Mouse (Mus musculus): Measurements from ENCODE around the gene Gm49354. TPM values are rescaled to one million over a fixed set of nuclear protein-coding genes. Genes with fewer than 3 reads are reported as not detected.
"Not testable (repeated sequence)": the region's sequence is repeated elsewhere in the genome, so short reads cannot be mapped to it uniquely, and the experiment has no call there.

The Gm49354 gene
- polyA plus RNA-seq, 1 experiment from 2014 or later, result not detected

DNA sequence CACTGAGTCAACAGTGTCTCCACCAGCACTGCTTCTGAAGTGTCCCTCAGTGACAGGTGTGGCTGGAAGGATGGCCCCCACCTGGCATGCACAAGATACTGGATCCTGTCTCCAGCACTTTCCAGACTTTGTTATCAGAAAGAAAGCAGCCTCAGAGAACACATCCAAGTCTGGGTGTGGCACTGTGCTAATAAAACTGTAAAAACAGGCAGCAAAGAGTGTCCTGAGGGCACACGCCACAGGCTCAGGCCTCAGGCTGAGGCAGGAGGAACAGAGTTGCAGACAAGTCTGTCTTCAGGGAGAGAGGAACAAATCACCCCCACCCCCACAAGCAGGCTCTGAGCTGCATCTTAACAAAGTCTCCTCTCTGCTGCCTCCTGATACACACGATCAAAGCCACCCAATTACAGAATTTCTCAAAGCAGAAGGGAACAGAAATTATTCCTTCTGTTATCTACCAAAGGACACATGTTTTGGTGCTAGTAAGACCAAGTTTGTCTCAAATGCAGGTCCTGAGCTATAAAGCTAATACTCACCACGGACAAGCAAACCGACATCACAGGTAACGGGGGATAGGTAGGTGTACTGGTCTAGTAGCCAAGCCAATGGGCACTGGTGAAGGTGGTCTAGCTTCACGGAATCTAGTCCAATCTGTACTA is 13.9 kb upstream of the Gm49354 start:
- Histone ChIP-seq H3K4me1 (no peaks in the 10 kb centered on the region), H3K36me3 (peaks cover 72% of the 10 kb centered on the region), H3K9ac (no peak overlapping the region), H3K9me3 (no peaks in the 10 kb centered on the region), H3K4me3 (replicated peaks) (no peak overlapping the region), H3K27me3 (replicated peaks) (no peaks in the 10 kb centered on the region), H3K27ac (no peak overlapping the region), H3K4me2 (no peak overlapping the region)
- ATAC-seq (ENCODE audit: insufficient read depth, low FRiP score, low read depth), result peak; percentile 93
- WGBS, result 85% methylated on average over 6 of the region's 6 CpGs

DNA sequence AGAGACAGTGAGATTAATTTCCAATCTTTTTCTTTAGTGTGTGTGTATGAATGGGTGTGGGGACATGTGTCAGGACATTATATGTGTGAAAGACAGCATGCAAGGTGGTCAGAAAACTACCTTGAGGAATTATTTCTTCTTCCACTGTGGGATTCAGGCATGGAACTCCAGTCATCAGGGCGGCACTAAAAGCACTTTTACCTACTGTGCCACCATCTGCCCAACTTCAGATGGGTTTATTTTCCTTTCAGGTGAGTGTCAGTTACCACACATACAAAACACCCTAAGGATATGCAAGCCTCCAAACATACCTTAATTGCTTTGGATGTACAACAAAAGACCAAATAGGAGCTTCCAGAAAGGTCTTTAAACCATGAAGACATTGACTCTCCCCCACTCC is 12.7 kb upstream of the Gm49354 start:
- no peak for ATAC-seq (ENCODE audit: insufficient read depth, low FRiP score, low read depth)

DNA sequence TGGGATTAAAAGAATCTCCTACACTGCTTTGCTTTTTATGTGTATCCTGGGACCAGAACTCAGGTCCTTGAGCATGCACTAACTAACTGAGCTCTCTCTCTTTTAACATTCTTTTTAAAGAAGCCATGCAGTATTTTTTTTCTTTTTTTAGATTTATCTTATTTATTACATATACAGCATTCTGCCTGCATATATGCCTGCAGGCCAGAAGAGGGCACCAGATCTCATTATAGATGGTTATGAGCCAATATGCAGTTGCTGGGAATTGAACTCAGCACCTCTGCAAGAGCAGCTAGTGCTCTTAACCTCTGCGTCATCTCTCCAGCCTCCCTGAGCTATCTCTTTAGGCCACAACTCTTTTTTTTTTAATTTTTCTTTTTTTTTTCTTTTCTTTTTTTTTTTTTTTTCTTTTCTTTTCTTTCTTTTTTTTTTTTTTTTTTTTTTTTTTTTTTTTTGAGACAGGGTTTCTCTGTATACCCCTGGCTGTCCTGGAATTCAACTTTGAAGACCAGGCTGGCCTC is 2.2 kb downstream of the Gm49354 start:
- not testable (repeated sequence) for H3K27ac ChIP-seq; H3K9ac ChIP-seq; H3K4me2 ChIP-seq; H3K4me3 ChIP-seq (replicated peaks); H3K27me3 ChIP-seq (replicated peaks); H3K9me3 ChIP-seq; ATAC-seq (ENCODE audit: insufficient read depth, low FRiP score, low read depth); H3K4me1 ChIP-seq
- H3K36me3 ChIP-seq, result peaks cover 70% of the 10 kb centered on the region
- 100% methylated on average over 1 of the region's 1 CpGs for WGBS

More for the DNA sequence above, 12.7 kb upstream of the Gm49354 start:
- Histone ChIP-seq H3K9me3 (no peaks in the 10 kb centered on the region), H3K4me1 (no peaks in the 10 kb centered on the region), H3K4me2 (no peak overlapping the region), H3K27me3 (replicated peaks) (no peaks in the 10 kb centered on the region), H3K9ac (no peak overlapping the region), H3K36me3 (peaks cover 69% of the 10 kb centered on the region), H3K27ac (no peak overlapping the region), H3K4me3 (replicated peaks) (no peak overlapping the region)
- 90% methylated on average over 1 of the region's 1 CpGs for WGBS

DNA sequence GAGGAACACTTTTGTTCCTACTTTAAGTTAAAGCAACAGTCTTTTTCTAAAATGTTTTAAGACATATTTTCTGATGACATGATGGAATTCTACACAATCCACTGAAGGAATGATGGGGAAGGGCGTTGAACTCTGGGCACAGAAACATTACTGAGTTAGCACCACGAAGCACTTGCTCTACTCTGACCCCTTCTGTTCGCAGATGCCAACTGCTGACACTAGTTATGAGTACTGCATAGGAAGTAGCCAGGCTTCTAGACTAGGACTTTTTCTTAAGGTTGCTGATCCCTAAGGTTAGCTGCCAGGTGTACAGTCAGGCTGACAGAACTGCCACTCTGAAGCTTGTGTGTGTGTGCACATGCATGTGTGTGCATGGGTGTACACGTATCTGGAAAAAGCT is 2.8 kb downstream of the Gm49354 start:
- Histone ChIP-seq H3K4me1 (no peaks in the 10 kb centered on the region), H3K36me3 (peaks cover 67% of the 10 kb centered on the region), H3K4me3 (replicated peaks) (no peak overlapping the region), H3K27ac (no peak overlapping the region), H3K9ac (no peak overlapping the region), H3K4me2 (no peak overlapping the region), H3K27me3 (replicated peaks) (no peaks in the 10 kb centered on the region), H3K9me3 (no peaks in the 10 kb centered on the region)
- ATAC-seq (ENCODE audit: insufficient read depth, low FRiP score, low read depth), result no peak
- WGBS, result 82% methylated on average over 4 of the region's 4 CpGs

- Histone ChIP-seq H3K9me3 (no peaks in the 10 kb centered on the region), H3K4me2 (no peak overlapping the region), H3K27ac (no peak overlapping the region), H3K27me3 (replicated peaks) (no peaks in the 10 kb centered on the region), H3K4me1 (peaks cover 14% of the 10 kb centered on the region), H3K4me3 (replicated peaks) (no peak overlapping the region), H3K36me3 (peaks cover 34% of the 10 kb centered on the region), H3K9ac (no peak overlapping the region)
- no peak for ATAC-seq (ENCODE audit: insufficient read depth, low FRiP score, low read depth)
- WGBS, result 87% methylated on average over 3 of the region's 3 CpGs
Observed at GRCm38 (mm10) chr13:59775168-59775567, 6.9 kb downstream of the Gm49354 start.

DNA sequence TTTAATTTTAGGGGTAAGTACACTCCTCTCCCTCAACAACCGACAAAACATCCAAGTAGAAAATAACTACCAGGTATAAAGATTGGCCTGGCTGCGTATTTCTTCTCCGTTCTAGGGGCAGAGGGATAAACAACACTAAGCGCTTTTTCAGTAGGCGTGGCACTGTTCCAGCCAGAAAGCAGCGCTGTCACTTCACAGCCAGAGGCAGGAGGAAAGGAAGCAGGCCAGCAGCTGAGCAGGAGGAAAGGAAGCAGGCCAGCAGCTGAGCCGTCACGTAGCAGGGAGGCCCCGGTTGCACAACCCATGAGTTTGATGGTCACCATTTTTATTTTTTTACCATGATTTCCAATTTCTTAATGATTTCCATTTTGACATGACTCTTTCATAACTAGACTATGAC is 10.8 kb downstream of the Gm49354 start:
- Histone ChIP-seq H3K9ac (no peak overlapping the region), H3K4me1 (peaks cover 38% of the 10 kb centered on the region), H3K4me3 (replicated peaks) (no peak overlapping the region), H3K4me2 (peak overlapping the region; percentile 84), H3K36me3 (peaks cover 11% of the 10 kb centered on the region), H3K27me3 (replicated peaks) (no peaks in the 10 kb centered on the region), H3K27ac (peak overlapping the region; percentile 100), H3K9me3 (no peaks in the 10 kb centered on the region)
- peak; percentile 18; the same call in 1 of the 2 replicates for ATAC-seq (ENCODE audit: insufficient read depth, low FRiP score, low read depth)
- 20% methylated on average over 9 of the region's 9 CpGs for WGBS

- Histone ChIP-seq H3K27me3 (replicated peaks) (no peaks in the 10 kb centered on the region), H3K36me3 (peaks cover 11% of the 10 kb centered on the region), H3K9ac (no peak overlapping the region), H3K27ac (peak overlapping the region; percentile 100), H3K4me3 (replicated peaks) (peak overlapping the region; percentile 6; the same call in 1 of the 2 replicates), H3K4me1 (peaks cover 42% of the 10 kb centered on the region), H3K4me2 (peak overlapping the region; percentile 84), H3K9me3 (no peaks in the 10 kb centered on the region)
- ATAC-seq (ENCODE audit: insufficient read depth, low FRiP score, low read depth), result no peak
- 48% methylated on average over 9 of the region's 9 CpGs for WGBS
Observed at GRCm38 (mm10) chr13:59770847-59771246, 11.2 kb downstream of the Gm49354 start.

GRCm38 (mm10) chr13:59770164-59770562 is 11.9 kb downstream of the Gm49354 start:
- H3K9ac ChIP-seq, result peak overlapping the region; percentile 66
- H3K36me3 ChIP-seq, result peaks cover 9% of the 10 kb centered on the region
- peak overlapping the region; percentile 84 for H3K4me2 ChIP-seq
- H3K27me3 ChIP-seq (replicated peaks), result no peaks in the 10 kb centered on the region
- H3K27ac ChIP-seq, result peak overlapping the region; percentile 100
- no peaks in the 10 kb centered on the region for H3K9me3 ChIP-seq
- WGBS, result under 1% methylated on average over 28 of the region's 28 CpGs
- peak overlapping the region; percentile 86 for H3K4me3 ChIP-seq (replicated peaks)
- H3K4me1 ChIP-seq, result peaks cover 43% of the 10 kb centered on the region
- ATAC-seq (ENCODE audit: insufficient read depth, low FRiP score, low read depth), result peak; percentile 80

DNA sequence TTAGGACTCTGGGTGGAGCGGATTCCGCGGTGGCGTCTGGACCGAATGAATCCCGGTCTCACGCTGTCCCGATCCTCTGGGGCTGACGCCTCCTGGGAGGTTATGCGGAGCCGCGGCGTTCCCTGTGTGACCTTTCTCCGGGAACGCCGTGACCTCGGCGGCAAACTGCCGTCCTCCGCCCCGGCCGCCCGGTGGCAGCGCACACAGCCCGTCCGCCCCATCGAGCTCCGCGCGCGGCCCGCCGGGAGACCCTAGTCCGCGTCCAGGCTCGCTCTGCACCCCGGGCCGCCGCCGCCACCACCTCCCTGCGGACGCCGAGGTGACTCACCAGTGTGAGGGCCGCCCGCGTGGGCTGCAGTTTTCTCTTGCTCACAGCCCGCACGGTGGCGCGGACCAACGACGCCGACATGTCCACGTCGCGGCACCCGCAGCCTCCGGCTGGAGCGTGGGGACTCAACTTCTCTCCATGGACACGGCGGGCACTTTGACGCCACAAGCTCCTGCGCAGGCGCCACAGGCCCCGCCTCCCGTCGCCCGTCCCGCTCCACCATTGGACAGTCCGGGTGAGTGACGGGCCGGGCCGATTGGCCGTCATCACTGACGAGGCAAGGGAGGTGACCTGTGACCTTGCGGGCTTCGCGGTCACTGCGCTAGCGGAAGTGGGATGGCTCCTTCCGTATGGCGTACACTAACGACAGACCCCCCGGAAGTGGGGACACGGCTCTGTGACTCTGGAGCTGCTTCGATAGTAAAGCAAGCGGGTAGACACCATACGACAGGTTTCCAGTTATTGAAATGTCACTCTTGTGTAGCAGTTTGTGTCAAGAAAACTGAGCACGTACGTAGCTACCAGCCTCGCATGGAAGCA is 12.5 kb downstream of the Gm49354 start, which contains the start of gene Isca1:
Gene Isca1, minus strand, starts transcription at position 515 of the 868 bp plus-strand sequence.
- peak within 1 kb of the TSS; percentile 100 for H3K27ac ChIP-seq
- H3K27me3 ChIP-seq (replicated peaks), result no peaks in the 10 kb centered on the region
- peak within 1 kb of the TSS; percentile 86 for H3K4me3 ChIP-seq (replicated peaks)
- under 1% methylated on average over 90 of the region's 91 CpGs for WGBS
- H3K4me2 ChIP-seq, result peak within 1 kb of the TSS; percentile 84
- peaks cover 43% of the 10 kb centered on the region for H3K4me1 ChIP-seq
- peak; percentile 95 for ATAC-seq (ENCODE audit: insufficient read depth, low FRiP score, low read depth)
- H3K9ac ChIP-seq, result peak within 1 kb of the TSS; percentile 87
- H3K36me3 ChIP-seq, result 0 out of 2 replicates have a peak, but pooled peaks cover 5% of the 10 kb centered on the region
- no peaks in the 10 kb centered on the region for H3K9me3 ChIP-seq

GRCm38 (mm10) chr13:59768531-59768930 is 13.5 kb downstream of the Gm49354 start:
- Histone ChIP-seq H3K4me3 (replicated peaks) (peak overlapping the region; percentile 86), H3K36me3 (0 out of 2 replicates have a peak, but pooled peaks cover 5% of the 10 kb centered on the region), H3K9ac (peak overlapping the region; percentile 87), H3K9me3 (no peaks in the 10 kb centered on the region), H3K4me1 (peaks cover 43% of the 10 kb centered on the region), H3K27me3 (replicated peaks) (no peaks in the 10 kb centered on the region), H3K4me2 (peak overlapping the region; percentile 84), H3K27ac (0 out of 2 replicates have a peak overlapping the region, but pooled peaks have one; percentile 12)
- WGBS, result 23% methylated on average over 13 of the region's 13 CpGs
- no peak for ATAC-seq (ENCODE audit: insufficient read depth, low FRiP score, low read depth)

DNA sequence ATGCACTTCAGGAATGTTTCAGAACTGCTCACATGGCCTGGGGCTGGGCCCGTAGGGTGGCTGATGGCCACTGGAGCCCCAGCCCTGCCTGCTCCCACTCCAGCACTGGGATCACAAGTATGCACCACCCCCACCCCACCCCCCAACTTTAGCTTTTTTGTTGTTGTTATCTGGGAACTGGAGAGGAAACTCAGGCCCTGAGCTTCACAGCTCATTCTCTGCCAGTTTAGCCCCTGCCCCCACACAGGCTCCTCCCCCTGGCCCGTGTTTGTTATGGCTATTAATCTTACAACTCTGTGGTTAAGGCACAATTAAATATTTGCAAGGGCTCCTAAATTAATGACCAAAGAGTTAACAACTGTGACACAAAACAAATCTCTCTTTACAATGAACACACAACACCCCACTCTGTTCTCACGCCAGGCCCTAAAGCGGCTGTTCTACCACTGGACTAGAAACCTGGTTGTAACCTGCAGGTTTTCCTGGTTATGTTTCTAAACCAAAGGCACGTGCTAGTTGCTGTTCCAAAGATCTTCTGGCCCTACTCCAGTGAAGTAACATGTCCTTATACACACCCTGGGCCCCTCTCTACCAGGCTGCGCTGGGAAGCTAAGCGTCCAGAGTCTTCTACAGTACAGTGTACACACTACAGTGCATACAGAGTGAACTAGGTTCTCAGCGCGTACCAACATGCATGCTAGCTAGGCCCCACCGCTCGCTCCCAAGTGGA is 15.1 kb downstream of the Gm49354 start:
- peak overlapping the region; percentile 80 for H3K27ac ChIP-seq
- 0 out of 2 replicates have a peak overlapping the region, but pooled peaks have one; percentile 0 for H3K9ac ChIP-seq
- peak overlapping the region; percentile 84 for H3K4me2 ChIP-seq
- peaks cover 43% of the 10 kb centered on the region for H3K4me1 ChIP-seq
- ATAC-seq (ENCODE audit: insufficient read depth, low FRiP score, low read depth), result no peak
- H3K4me3 ChIP-seq (replicated peaks), result peak overlapping the region; percentile 13
- 46% methylated on average over 11 of the region's 11 CpGs for WGBS
- peaks cover 3% of the 10 kb centered on the region; the same call in 1 of the 2 replicates for H3K36me3 ChIP-seq
- H3K27me3 ChIP-seq (replicated peaks), result no peaks in the 10 kb centered on the region
- H3K9me3 ChIP-seq, result no peaks in the 10 kb centered on the region
